Comparison of ENCODE assay signal across 16 mouse cellular contexts in genomic region chr1:62687511-62687910, GRCm38 (mm10). TPM values are rescaled to one million over a fixed set of nuclear protein-coding genes. Genes with fewer than 3 reads are reported as not detected.
DNase-seq lines count a peak whose midpoint lies in the region; ATAC-seq lines count a peak whose summit lies in the region.
"Had no signal": no experiment of that assay in that cellular context is flagged by ENCODE, and none has a peak within 500 bp of the region (broad histone marks: within the 10 kb centered on the region; RNA-seq: fewer than 3 reads in every experiment).

No protein-coding gene starts in this region.

- DNase-seq in left cerebral cortex, adult 11 months (ENCODE audit: low spot score): peak; percentile 51
- DNase-seq in left cerebral cortex, postnatal 10 days (ENCODE audit: extremely low spot score in 1 of 2, low spot score in 2 of 2): no peak
- DNase-seq in NIH3T3 (ENCODE audit: low read depth): peak; percentile 69
- DNase-seq in frontal cortex, adult 2 months (ENCODE audit: extremely low spot score in 1 of 2, low spot score in 1 of 2): peak; percentile 85 to 87
- peak; percentile 72 to 78 for DNase-seq in left cerebral cortex, adult 9 months (ENCODE audit: low spot score in 2 of 2)
- DNase-seq: adrenal gland, postnatal 14 days; cerebellum, adult 9-10 months; embryo, embryonic 11 days; liver, embryonic 13.5 days had no signal

- no peak for ATAC-seq in forebrain, embryonic 13.5 days
- ATAC-seq in hindbrain, embryonic 13.5 days (ENCODE audit: low FRiP score): no peak
- ATAC-seq: forebrain, embryonic 16.5 days had no signal

- H3K4me3 ChIP-seq in forebrain, embryonic 13.5 days: no peak overlapping the region
- no peak overlapping the region for H3K4me3 ChIP-seq in hindbrain, embryonic 13.5 days
- H3K4me3 ChIP-seq: heart, embryonic 13.5 days; kidney, embryonic 15.5 days; liver, embryonic 13.5 days had no signal

- 87% methylated on average over 8 of the region's 8 CpGs for WGBS in forebrain, embryonic 13.5 days
- 87% methylated on average over 8 of the region's 8 CpGs for WGBS in hindbrain, embryonic 13.5 days

- no peaks in the 10 kb centered on the region for H3K36me3 ChIP-seq in forebrain, embryonic 13.5 days (ENCODE audit: poor library complexity, severe bottlenecking)
- no peaks in the 10 kb centered on the region for H3K36me3 ChIP-seq in hindbrain, embryonic 13.5 days
- H3K36me3 ChIP-seq: G1E; heart, embryonic 13.5 days; kidney, embryonic 15.5 days; liver, embryonic 13.5 days had no signal

- H3K9ac ChIP-seq in forebrain, embryonic 13.5 days: no peak overlapping the region
- H3K9ac ChIP-seq in hindbrain, embryonic 13.5 days: no peak overlapping the region
- H3K9ac ChIP-seq: heart, embryonic 13.5 days; kidney, embryonic 15.5 days; liver, embryonic 13.5 days had no signal

- intact Hi-C loops in left cerebral cortex, postnatal 10 days (cut with DNase I): no loop called here

- no peaks in the 10 kb centered on the region for H3K9me3 ChIP-seq in forebrain, embryonic 13.5 days (replicated peaks)
- no peaks in the 10 kb centered on the region for H3K9me3 ChIP-seq in hindbrain, embryonic 13.5 days
- H3K9me3 ChIP-seq: G1E; heart, embryonic 13.5 days; kidney, embryonic 15.5 days; liver, embryonic 13.5 days had no signal

- H3K4me1 ChIP-seq in forebrain, embryonic 13.5 days: peaks cover 12% of the 10 kb centered on the region
- peaks cover 12% of the 10 kb centered on the region for H3K4me1 ChIP-seq in hindbrain, embryonic 13.5 days (replicated peaks)
- H3K4me1 ChIP-seq: liver, embryonic 13.5 days had no signal

- H3K27me3 ChIP-seq in forebrain, embryonic 13.5 days: no peaks in the 10 kb centered on the region
- H3K27me3 ChIP-seq in hindbrain, embryonic 13.5 days: no peaks in the 10 kb centered on the region; the same call in 1 of the 2 replicates
- H3K27me3 ChIP-seq: heart, embryonic 13.5 days; liver, embryonic 13.5 days had no signal

- H3K4me2 ChIP-seq in forebrain, embryonic 13.5 days: no peak overlapping the region
- no peak overlapping the region for H3K4me2 ChIP-seq in hindbrain, embryonic 13.5 days
- H3K4me2 ChIP-seq: heart, embryonic 13.5 days; kidney, embryonic 15.5 days; liver, embryonic 13.5 days; midbrain, embryonic 11.5 days had no signal

- no peak overlapping the region for H3K27ac ChIP-seq in forebrain, embryonic 13.5 days
- no peak overlapping the region for H3K27ac ChIP-seq in hindbrain, embryonic 13.5 days
- H3K27ac ChIP-seq: heart, embryonic 13.5 days; kidney, embryonic 15.5 days; liver, embryonic 13.5 days had no signal

RNA-seq across cellular contexts. Expression of gene Nrp2, which starts 15.6 kb away (rescaled TPM):
- 10 to 100 TPM; 37.1 to 39.5 TPM for total RNA-seq in left cerebral cortex, postnatal 10 days (2021)
- polyA plus RNA-seq in frontal cortex, adult 2 months (2012; rRNA removed): 9.9 and 16.7 TPM in 2 replicates
- polyA plus RNA-seq in forebrain, embryonic 13.5 days (2015; fragmentation: Nextera tagmentation; extraction: Ambion mirVana): 19.5 and 28.3 TPM in 2 replicates
- polyA plus RNA-seq in hindbrain, embryonic 13.5 days (2015; fragmentation: Nextera tagmentation; extraction: Ambion mirVana): 34.8 and 35.7 TPM in 2 replicates

Comparison
In these comparisons a context has a peak if more than half of its experiments do, and no peak if none do; other contexts are left out.
1. DNase-seq: peak in left cerebral cortex, adult 11 months (single experiment), NIH3T3 (single experiment), frontal cortex, adult 2 months (2 of 2) and left cerebral cortex, adult 9 months (2 of 2); none in left cerebral cortex, postnatal 10 days (0 of 2).